Mouse (Mus musculus): Measurements from ENCODE around the gene Rb1.

DNA sequence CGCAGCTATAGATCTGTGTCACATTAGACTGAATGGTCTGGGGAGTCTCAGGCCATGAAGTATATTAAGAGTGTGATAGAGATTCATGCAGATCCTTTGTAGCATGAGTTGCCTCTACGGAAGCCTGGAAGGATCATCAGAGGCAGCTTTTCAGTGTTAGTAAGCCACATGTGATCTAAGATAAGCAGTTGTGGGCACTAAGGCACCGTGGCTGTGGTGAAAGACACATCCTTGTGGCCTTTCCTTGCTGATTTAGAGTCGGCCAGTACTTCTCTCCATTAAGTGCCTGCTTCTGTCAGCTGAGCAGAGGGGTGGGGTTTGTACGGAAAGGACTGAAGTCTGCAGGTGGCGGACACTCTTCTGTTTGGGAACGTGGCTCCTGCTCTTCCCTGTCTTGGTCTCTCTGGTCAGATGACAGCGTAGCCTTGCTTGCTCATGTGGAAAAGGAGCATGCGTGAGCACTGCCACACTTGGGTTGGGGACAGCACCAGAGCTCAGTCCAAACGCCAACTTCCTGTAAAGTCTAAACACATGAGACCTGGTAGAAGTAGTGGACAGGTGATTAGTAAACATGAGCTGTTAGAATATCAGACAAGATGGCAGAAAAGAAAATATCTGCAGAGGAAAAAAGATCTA, 162.1 kb downstream of the Rb1 start:
- no peak for TF ChIP-seq POLR2A (IDR thresholded peaks at IDR 0.05; ENCODE audit: insufficient read depth, low read length)
- TF ChIP-seq CTCF (IDR thresholded peaks at IDR 0.05; ENCODE audit: low read depth, low read length): no peak
